Mouse (Mus musculus): Measurements from ENCODE around the gene Lmx1b.

DNA sequence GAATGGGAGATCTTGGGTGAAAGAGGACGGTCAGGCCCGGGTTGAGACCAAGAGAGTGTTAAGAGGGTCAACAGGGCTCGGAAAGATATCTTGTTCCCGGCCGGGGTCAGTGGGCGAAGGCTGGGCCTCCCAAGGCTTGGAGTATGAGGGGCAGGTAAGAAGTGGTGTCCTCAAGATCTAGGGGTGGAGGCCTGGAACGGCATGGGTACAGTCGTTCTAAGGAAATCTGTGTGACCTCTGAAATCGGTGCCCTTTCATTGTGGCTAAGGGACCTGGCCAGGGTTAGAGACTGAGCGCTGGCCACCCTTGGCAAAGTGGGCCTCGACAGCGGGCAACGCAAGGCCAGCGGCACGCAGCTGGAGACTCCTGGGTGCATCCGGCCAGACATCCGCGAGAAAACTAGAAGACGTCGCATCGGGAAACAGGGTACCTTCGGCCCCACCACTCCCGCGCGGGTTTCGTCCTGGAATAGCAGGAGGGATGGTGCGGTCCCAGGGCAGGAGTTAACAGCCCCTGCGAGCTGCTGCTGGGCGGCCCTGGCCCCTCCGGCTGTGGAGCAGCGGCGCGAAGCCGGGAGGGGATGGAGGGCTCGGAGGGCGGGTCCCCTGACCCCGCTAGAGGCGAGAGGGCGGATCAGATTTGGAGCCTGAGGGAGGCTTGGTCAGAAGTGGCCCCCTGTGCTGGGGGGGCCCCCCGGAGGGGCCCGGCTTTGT, 1.7 kb upstream of the Lmx1b start:
- no peak for TF ChIP-seq TAL1 (conservative IDR thresholded peaks at IDR 0.05; ENCODE audit: low read depth, low read length)
- TF ChIP-seq GATA1 (IDR thresholded peaks at IDR 0.05; ENCODE audit: borderline replicate concordance, low read length): no peak
- TF ChIP-seq CTCF (IDR thresholded peaks at IDR 0.05; ENCODE audit: low read depth, low read length): no peak
- no peak for TF ChIP-seq POLR2AphosphoS5 (IDR thresholded peaks at IDR 0.05; ENCODE audit: insufficient replicate concordance, low read depth, low read length)
